Comparison of ENCODE assay signal across 7 mouse cellular contexts in genomic region chr9:13297668-13298512, GRCm38 (mm10). TPM values are rescaled to one million over a fixed set of nuclear protein-coding genes. Genes with fewer than 3 reads are reported as not detected.
A peak's percentile ranks its signal among the peaks of the same experiment; 100 is the strongest.
DNase-seq lines count a peak whose midpoint lies in the region; ATAC-seq and TF ChIP-seq lines count a peak whose summit lies in the region.

Maml2 (plus strand) TSS chr9:13297957.

- under 1% methylated on average over 23 of the region's 23 CpGs for WGBS in limb, embryonic 13.5 days
- 0% methylated on average over 23 of the region's 23 CpGs for WGBS in midbrain, embryonic 14.5 days
- WGBS in spleen, adult 2 months = under 1% methylated on average over 23 of the region's 23 CpGs

- peak; percentile 9 for ATAC-seq in inflammation-experienced regulatory T-cells, adult 6 months
- peak; percentile 66 for ATAC-seq in limb, embryonic 13.5 days (ENCODE audit: low FRiP score, low read depth)
- ATAC-seq in midbrain, embryonic 14.5 days (ENCODE audit: low FRiP score, low TSS enrichment) = peak; percentile 77

- no peak; the same call in 1 of the 2 replicates for TF ChIP-seq POLR2A in spleen, adult 2 months (IDR thresholded peaks at IDR 0.05; ENCODE audit: low read depth, low read length)

- H3K27me3 ChIP-seq in limb, embryonic 13.5 days = no peaks in the 10 kb centered on the region
- H3K27me3 ChIP-seq in midbrain, embryonic 14.5 days (ENCODE audit: control insufficient read depth, insufficient read depth, low read length) = no peaks in the 10 kb centered on the region
- H3K27me3 ChIP-seq in spleen, adult 2 months (ENCODE audit: control insufficient read depth, insufficient read depth, low read length) = no peaks in the 10 kb centered on the region

- peak; percentile 65 for DNase-seq in adipocyte (ENCODE audit: low spot score)
- peak; percentile 75 to 81 for DNase-seq in cerebellum, postnatal 14 days
- DNase-seq in gastrocnemius, postnatal 14 days = peak; percentile 54
- peak; percentile 83 for DNase-seq in midbrain, embryonic 14.5 days
- peak in 1 of 2 experiments; percentile 62 for DNase-seq in spleen, adult 2 months (ENCODE audit: low read depth in 1 of 2, low spot score in 2 of 2)

- peak within 1 kb of the TSS; percentile 97 for H3K4me2 ChIP-seq in limb, embryonic 13.5 days (replicated peaks)
- peak within 1 kb of the TSS; percentile 85 for H3K4me2 ChIP-seq in midbrain, embryonic 14.5 days (ENCODE audit: low read length)

- H3K36me3 ChIP-seq in limb, embryonic 13.5 days = no peaks in the 10 kb centered on the region
- H3K36me3 ChIP-seq in midbrain, embryonic 14.5 days (ENCODE audit: control insufficient read depth, insufficient read depth, low read length) = no peaks in the 10 kb centered on the region
- H3K36me3 ChIP-seq in spleen, adult 2 months (ENCODE audit: control insufficient read depth, insufficient read depth, low read length) = no peaks in the 10 kb centered on the region

- no peak; the same call in 1 of the 2 replicates for TF ChIP-seq CTCF in spleen, adult 2 months (IDR thresholded peaks at IDR 0.05; ENCODE audit: extremely low read depth, insufficient read depth, insufficient read length, insufficient replicate concordance)

- peak within 1 kb of the TSS; percentile 83 for H3K27ac ChIP-seq in limb, embryonic 13.5 days
- peak within 1 kb of the TSS; percentile 78 for H3K27ac ChIP-seq in midbrain, embryonic 14.5 days (replicated peaks; ENCODE audit: low read depth, low read length)
- peak within 1 kb of the TSS; percentile 64 for H3K27ac ChIP-seq in spleen, adult 2 months (ENCODE audit: insufficient read depth, low read length)

- H3K9ac ChIP-seq in limb, embryonic 13.5 days = peak within 1 kb of the TSS; percentile 75
- peak within 1 kb of the TSS; percentile 55 for H3K9ac ChIP-seq in midbrain, embryonic 14.5 days (replicated peaks; ENCODE audit: low read length)

- no peaks in the 10 kb centered on the region for H3K9me3 ChIP-seq in limb, embryonic 13.5 days
- H3K9me3 ChIP-seq in midbrain, embryonic 14.5 days (ENCODE audit: control insufficient read depth, low read length) = no peaks in the 10 kb centered on the region

- H3K4me1 ChIP-seq in limb, embryonic 13.5 days = peaks cover 48% of the 10 kb centered on the region
- peaks cover 50% of the 10 kb centered on the region for H3K4me1 ChIP-seq in midbrain, embryonic 14.5 days (ENCODE audit: control insufficient read depth, insufficient read depth, low read length)
- H3K4me1 ChIP-seq in spleen, adult 2 months (ENCODE audit: control insufficient read depth, insufficient read depth, insufficient read length) = peaks cover 34% of the 10 kb centered on the region

- intact Hi-C loops in gastrocnemius, postnatal 14 days (cut with DNase I; ENCODE audit: low total_unique reads) = loop anchor here (5.0 kb wide), 1 partner anchor 354 kb away; no protein-coding TSS in a partner anchor

- H3K4me3 ChIP-seq in limb, embryonic 13.5 days = peak within 1 kb of the TSS; percentile 60
- H3K4me3 ChIP-seq in midbrain, embryonic 14.5 days (replicated peaks; ENCODE audit: low read depth, low read length) = peak within 1 kb of the TSS; percentile 45
- peak within 1 kb of the TSS; percentile 91 for H3K4me3 ChIP-seq in spleen, adult 2 months (ENCODE audit: extremely low read depth, insufficient read depth, insufficient read length)

RNA-seq across cellular contexts. Expression of gene Maml2, which starts in this region (rescaled TPM):
- total RNA-seq in gastrocnemius, postnatal 14 days (2021) = 1 to 10 TPM; 3.9 to 4.9 TPM
- polyA plus RNA-seq in inflammation-experienced regulatory T-cells, adult 6 months (2017; shearing (Covaris generic)) = 10 to 100 TPM; 32.1 to 46.4 (median 45.1) TPM
- polyA plus RNA-seq in limb, embryonic 13.5 days (2015; fragmentation: Nextera tagmentation; extraction: Ambion mirVana) = 14.8 and 15.9 TPM in 2 replicates
- polyA plus RNA-seq in midbrain, embryonic 14.5 days (2014; fragmentation: Nextera tagmentation; extraction: Ambion mirVana) = 7.7 and 12.1 TPM in 2 replicates
- 9.4 and 10.9 TPM in 2 replicates for polyA plus RNA-seq in spleen, adult 2 months (2012; rRNA removed)

Comparison
In these comparisons a context has a peak if more than half of its experiments do, and no peak if none do; other contexts are left out.
1. ATAC-seq: peak in every context shown above with its lines; median percentile 77 in midbrain, embryonic 14.5 days; 66 in limb, embryonic 13.5 days; 9 in inflammation-experienced regulatory T-cells, adult 6 months.